Mouse (Mus musculus) spleen, adult 2 months (tissue): ENCODE data around the gene Arhgdib.

Experiments used
- CTCF ChIP-seq: fragments of 200-500 bp; IDR thresholded peaks from 2 replicates; pipeline ENCODE4 v1.5.1; 2011; ENCODE audit warnings: mild to moderate bottlenecking, inconsistent platforms; ENCODE audit not compliant: insufficient read depth, insufficient read length, insufficient replicate concordance; ENCODE audit errors: extremely low read depth
- POLR2A ChIP-seq: fragments of 200-500 bp; IDR thresholded peaks from 2 replicates; pipeline ENCODE4 v1.6.1; 2011; ENCODE audit warnings: low read depth, low read length, inconsistent platforms

GRCm38 (mm10) chr6:136962957-136963356, 21.3 kb upstream of the Arhgdib start:
- TF ChIP-seq CTCF: no peak
- TF ChIP-seq POLR2A: no peak
